Mouse (Mus musculus): ENCODE measurements at regions not wholly inside any gene's neighbourhood (a gene's known extent, or its start where the extent isn't known, plus 50 kb on each side); places are given as distances from the start of the nearest gene placed in this dataset.

GRCm38 (mm10) chr14:58496902-58497301 lies 426.6 kb downstream of the Fgf9 start:
- DNase-seq (ENCODE audit: low spot score in 2 of 2), result no peak

GRCm38 (mm10) chr14:58494400-58494987 lies 424.1 kb downstream of the Fgf9 start:
- no peak for DNase-seq (ENCODE audit: low spot score in 2 of 2)

GRCm38 (mm10) chr14:58492118-58492517 lies 421.8 kb downstream of the Fgf9 start:
- DNase-seq (ENCODE audit: low spot score in 2 of 2), result no peak

DNA sequence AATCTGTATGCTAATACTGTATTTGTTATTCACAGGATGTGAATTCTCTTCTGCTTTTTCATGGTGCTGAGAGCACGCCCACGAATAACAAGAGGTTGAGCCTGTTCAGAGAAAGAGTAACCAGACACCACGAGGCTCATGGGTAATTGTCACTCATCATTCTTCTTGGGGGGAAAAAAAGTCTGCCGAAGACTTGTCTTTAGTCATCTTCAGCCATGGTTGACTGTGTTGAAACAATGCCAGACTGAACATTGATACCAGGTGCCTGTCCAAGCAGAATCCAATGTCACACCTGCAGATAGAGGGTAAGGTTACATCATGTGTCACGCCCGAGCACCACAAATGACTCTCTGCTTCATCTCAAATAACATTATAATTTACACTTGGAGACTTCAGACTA lies 418.5 kb downstream of the Fgf9 start:
- DNase-seq (ENCODE audit: low spot score in 2 of 2), result no peak

- DNase-seq (ENCODE audit: low spot score in 2 of 2), result no peak
Measured at GRCm38 (mm10) chr14:58487836-58488235, 417.5 kb downstream of the Fgf9 start.

- DNase-seq (ENCODE audit: low spot score in 2 of 2), result no peak
Measured at GRCm38 (mm10) chr14:58480454-58480853, 410.1 kb downstream of the Fgf9 start.

GRCm38 (mm10) chr14:58470678-58471077 lies 400.3 kb downstream of the Fgf9 start:
- DNase-seq (ENCODE audit: low spot score in 2 of 2), result no peak

DNA sequence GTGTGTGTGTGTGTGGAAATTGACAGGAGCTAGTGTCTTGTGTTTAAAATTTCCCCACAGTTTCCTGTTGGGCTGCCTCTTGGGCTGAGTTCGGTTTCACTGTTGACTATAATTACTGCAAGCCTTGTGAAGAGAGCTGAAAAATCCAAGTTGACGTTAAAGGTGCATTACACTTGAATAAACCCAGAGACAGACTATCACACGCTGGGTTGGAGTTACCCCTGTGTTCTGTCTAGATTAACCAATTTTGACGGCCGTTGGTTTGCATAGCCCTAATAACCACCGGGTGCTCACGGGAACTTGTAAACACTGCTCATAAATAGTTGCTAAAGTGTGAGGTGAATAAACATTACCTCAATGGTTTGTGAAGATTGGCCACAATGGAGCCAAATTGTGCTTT lies 398.1 kb downstream of the Fgf9 start:
- DNase-seq (ENCODE audit: low spot score in 2 of 2), result no peak

GRCm38 (mm10) chr14:58467856-58468255 lies 397.5 kb downstream of the Fgf9 start:
- DNase-seq (ENCODE audit: low spot score in 2 of 2), result no peak

GRCm38 (mm10) chr14:58446776-58447354 lies 376.5 kb downstream of the Fgf9 start:
- DNase-seq (ENCODE audit: low spot score in 2 of 2), result no peak

DNA sequence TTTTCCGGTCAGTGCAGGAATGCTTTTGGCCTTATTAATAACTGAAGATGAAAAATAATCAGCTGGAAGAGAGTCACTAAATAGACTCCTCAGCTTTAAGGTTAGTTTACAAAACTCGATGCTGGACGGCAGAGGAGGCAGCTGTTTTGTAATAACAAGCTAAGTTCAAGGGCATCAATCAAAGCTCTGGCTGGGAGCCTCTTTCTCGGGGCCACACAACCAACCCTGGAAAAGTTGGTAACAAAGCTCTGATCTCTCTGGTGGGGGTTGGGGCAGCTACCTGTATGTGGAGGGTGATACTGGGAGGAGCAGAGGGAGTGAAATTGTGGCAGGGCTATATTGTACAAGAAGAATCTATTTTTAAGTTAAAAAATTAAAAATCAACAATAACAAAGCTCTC lies 374.1 kb downstream of the Fgf9 start:
- no peak for DNase-seq (ENCODE audit: low spot score in 2 of 2)

DNA sequence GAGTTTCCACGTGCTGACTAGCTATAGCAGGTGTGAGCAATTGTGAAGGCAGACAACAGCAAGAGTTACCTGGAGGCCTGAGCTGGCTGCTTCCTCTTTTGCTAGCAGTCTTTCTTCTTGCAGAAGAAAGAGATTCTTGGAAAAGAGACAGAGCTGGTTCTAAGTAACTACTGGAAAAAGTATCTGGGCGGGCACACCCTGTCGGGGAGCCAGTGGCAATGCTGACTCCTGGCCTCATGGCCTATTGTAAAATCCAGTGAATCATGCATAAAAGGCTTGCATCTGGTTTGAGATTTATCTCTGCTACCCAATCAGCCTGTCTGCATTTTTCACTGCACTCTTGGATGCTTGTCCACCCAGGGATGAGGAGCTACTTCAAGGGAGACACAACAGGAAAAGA lies 372.2 kb downstream of the Fgf9 start:
- no peak for DNase-seq (ENCODE audit: low spot score in 2 of 2)

DNA sequence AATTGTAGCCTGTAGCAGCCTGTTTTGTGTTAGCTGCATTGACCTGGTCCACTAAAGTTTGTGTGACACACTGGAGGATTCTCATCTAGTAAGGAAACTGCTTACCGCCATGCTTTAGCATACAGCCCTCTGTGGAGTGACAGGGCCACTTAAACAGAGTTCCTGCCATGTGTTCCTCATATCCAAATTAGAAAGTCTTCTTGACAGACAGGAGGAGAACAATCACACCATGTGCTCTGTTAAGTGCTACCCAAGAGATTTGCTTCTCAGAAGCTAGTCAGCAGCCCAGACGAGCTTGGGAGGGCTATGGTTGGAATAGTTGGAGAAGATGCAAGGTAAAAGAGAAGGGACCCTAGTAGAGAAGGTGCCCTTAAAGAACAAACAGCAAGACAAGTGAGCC lies 369.6 kb downstream of the Fgf9 start:
- DNase-seq (ENCODE audit: low spot score in 2 of 2), result no peak

DNA sequence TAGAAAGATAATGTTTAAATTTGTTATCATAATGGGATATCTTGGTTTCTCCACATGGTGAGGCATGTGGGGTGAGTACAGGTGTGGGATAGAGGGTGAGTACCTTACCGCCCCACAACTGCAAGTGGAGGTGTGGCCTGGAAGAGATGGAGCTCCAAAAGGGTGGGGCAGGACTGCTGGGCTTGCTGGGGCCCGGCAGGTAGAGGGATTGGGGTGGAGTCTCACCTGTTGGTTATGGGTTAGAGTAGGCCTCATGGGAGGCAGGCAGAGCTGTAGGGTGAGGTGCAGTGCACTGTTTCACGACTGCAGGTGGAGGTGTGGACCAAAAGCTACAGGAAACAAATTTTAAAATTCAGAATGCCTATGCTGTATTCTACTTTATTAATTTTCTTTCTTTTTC lies 365.7 kb downstream of the Fgf9 start:
- no peak for DNase-seq (ENCODE audit: low spot score in 2 of 2)

DNA sequence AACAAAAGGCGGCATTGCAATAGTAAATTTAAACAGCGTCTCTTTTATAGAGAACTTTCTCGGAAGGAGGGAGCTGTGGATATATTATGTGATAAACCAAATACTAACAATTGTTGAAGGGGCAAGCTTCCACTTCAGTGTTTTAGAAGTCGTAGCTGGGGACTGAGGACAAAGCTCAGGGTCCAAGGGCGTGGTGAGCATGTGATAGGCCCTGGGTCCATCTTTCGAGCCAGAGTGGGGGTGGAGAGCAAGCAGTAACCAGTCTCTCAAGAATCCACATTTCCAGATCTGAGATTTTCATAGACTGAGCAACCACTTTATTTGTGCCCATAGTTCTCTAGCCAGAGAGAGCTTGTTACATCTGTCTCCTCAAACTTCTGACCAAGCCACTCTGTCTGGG lies 356.1 kb downstream of the Fgf9 start:
- no peak for DNase-seq (ENCODE audit: low spot score in 2 of 2)

- DNase-seq (ENCODE audit: low spot score in 2 of 2), result no peak
Measured at GRCm38 (mm10) chr14:58421904-58422303, 351.6 kb downstream of the Fgf9 start.

GRCm38 (mm10) chr14:58417545-58417944 lies 347.2 kb downstream of the Fgf9 start:
- no peak for DNase-seq (ENCODE audit: low spot score in 2 of 2)

DNA sequence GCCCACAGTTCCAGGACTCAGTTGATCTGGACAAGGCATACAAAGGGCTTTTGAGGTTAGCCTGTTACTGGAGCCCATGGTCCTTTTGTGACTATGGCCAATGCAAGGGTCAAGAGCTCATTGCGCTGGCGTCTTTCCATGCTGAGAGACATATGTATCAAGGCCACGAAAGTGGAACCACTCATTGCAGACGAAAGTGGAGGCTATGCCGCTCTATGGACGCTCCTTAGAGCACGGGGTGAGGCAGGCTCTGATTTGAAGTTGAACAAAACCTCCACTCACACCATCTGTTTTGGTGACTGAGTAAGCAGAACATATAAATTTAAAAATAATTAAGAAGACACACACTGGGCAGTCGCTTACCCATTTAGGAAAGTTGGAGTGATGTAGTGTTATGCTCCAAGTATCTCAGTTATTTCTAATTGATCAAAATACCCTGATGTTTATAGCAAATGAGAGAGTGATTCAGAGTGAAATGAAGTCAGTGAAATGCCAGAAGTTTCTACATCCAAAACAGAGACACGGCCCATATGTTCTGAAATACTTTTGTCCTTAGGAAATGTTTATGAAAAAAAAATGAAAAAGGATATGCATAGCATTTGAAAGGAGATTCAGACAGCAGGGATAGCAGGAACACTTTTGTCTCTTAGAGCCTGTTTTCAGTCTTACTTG lies 321.8 kb downstream of the Fgf9 start:
- no peak for DNase-seq (ENCODE audit: low spot score in 2 of 2)

- no peak for DNase-seq (ENCODE audit: low spot score in 2 of 2)
Measured at GRCm38 (mm10) chr14:58390741-58391140, 320.4 kb downstream of the Fgf9 start.

DNA sequence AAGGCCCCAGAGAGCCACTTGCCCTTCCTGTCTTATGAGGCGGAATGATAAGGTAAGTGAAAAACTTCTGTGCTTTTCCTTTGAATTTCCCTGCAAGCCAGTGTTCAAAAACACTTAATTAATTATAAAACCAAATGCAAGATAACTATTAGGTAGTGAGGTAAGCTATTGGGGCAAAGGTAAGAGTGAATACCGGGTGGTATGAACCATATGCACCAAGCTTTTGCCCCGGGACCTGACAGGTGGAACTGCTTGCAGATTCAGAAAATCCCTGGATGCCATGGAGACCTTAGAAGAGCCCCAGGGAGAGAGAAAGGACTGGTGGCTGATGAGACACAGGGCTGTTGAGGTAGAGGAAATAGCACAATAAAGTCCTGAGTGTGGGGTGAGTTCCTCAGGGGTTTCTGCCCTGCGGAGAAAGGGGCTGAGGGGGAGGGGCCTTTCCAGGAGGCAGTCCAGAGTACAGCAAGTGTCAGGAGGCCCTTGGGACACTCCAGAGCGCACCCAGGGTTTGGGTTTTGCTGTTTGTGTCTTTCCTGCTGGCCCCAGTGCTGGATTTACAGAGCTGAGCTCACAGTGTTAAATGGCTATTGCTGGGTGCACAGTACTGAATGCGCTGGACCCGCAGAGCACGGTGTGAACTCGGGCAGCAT lies 317.1 kb downstream of the Fgf9 start:
- no peak for DNase-seq (ENCODE audit: low spot score in 2 of 2)

DNA sequence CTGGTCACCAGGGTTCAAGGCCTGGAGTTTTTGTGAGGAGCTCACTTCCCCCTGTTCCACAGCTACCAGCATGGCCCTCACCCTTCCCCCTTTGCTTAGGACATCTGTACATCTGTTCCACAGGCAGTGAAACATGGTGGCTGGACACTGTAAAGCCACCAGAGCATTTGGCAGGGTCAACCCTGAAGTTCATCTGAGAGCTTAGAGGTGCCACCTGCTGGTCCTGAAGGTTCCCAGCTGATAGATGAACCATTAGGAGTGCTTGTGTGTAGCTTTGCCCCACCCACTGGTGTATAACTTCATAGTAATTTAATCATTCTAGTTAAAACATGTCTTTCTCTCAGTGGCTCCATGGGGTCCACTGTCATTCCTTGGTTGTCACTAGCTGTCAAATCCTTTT lies 304.7 kb downstream of the Fgf9 start:
- DNase-seq (ENCODE audit: low spot score in 2 of 2), result no peak

DNA sequence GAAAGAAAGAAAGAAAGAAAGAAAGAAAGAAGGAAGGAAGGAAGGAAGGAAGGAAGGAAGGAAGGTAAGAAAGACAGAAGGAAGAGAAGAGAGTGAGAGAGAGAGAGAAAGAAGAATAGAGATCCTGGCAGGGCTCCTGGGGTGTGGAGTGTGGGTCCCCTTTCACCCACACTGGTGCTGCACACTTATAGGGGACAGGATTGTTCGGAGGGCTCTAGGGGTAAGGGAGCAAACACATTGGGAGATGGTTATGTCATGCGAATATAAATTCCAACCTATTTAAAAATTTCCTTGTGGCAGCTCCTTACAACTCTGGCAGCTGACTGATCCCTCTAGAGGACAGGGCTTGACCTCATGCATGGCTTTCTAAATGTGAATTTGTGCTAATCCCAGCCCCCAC lies 286.5 kb downstream of the Fgf9 start:
- DNase-seq (ENCODE audit: low spot score in 2 of 2), result no peak

- no peak for DNase-seq (ENCODE audit: low spot score in 2 of 2)
Measured at GRCm38 (mm10) chr14:58352986-58353385, 282.6 kb downstream of the Fgf9 start.

All from spleen, postnatal 10 days (tissue).